Mouse (Mus musculus) thymus, adult 2 months (tissue): ENCODE data around the gene Pacs2.
A peak's percentile ranks its signal among the peaks of the same experiment; 100 is the strongest.

Experiments used
- CTCF ChIP-seq: fragments of 200-500 bp; IDR thresholded peaks from 2 replicates; pipeline ENCODE4 v1.5.1; 2012; ENCODE audit warnings: mild to moderate bottlenecking, control low read depth, low read length, moderate library complexity, borderline replicate concordance; ENCODE audit not compliant: control insufficient read depth, poor library complexity, insufficient read depth; ENCODE audit errors: extremely low read depth
- POLR2A ChIP-seq: fragments of 200-500 bp; IDR thresholded peaks from 2 replicates; pipeline ENCODE4 v1.6.1; 2012; ENCODE audit warnings: mild to moderate bottlenecking, low read length, control low read depth, moderate library complexity; ENCODE audit not compliant: control insufficient read depth, poor library complexity, insufficient read depth; ENCODE audit errors: extremely low read depth

DNA sequence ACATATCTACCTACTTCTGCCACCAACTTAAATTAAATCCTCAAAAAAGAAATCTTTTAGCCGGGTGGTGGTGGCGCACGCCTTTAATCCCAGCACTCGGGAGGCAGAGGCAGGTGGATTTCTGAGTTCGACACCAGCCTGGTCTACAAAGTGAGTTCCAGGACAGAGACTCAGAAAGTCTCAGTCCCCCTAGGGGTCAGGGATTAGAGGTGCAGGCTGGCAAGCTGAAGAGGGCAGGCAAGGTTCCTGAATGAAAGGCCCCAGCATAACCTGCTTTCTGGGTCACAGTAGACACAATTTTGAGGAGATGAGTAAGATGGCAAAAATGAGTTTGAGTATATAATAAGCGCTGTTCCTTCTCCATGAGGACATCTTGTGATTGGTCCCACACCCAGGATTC is 29.0 kb upstream of the Pacs2 start:
- 0 out of 2 replicates have a peak, but pooled peaks have one; percentile 27 for TF ChIP-seq CTCF
- no peak for TF ChIP-seq POLR2A
